Mouse (Mus musculus) ovary, adult 18-20 months (tissue): ENCODE results near the gene Mrpl53.
A peak's percentile ranks its signal among the peaks of the same experiment; 100 is the strongest.

Experiments used
- DNase-seq: peaks from one replicate; pipeline ENCODE4 v3.0.0; 2022; ENCODE audit warnings: low spot score, mixed read lengths

Mrpl53 gene

GRCm38 (mm10) chr6:83092416-83093127 lies 16.3 kb upstream of the Mrpl53 start:
- no peak for DNase-seq

- no peak for DNase-seq
Observed at GRCm38 (mm10) chr6:83095968-83096367, 12.9 kb upstream of the Mrpl53 start.

- DNase-seq: peak; percentile 68
Observed at GRCm38 (mm10) chr6:83098411-83098810, 10.4 kb upstream of the Mrpl53 start.

GRCm38 (mm10) chr6:83101316-83101687 lies 7.5 kb upstream of the Mrpl53 start, which contains the start of the genes Ccdc142 and Gm42688:
Ccdc142 (plus strand) TSS chr6:83101601.
Gm42688 (plus strand) TSS chr6:83101617.
- DNase-seq: peak; percentile 87

GRCm38 (mm10) chr6:83101688-83102556 lies 6.9 kb upstream of the Mrpl53 start:
- DNase-seq: no peak

GRCm38 (mm10) chr6:83103130-83103650 lies 5.7 kb upstream of the Mrpl53 start:
- DNase-seq: no peak

GRCm38 (mm10) chr6:83104158-83104557 lies 4.7 kb upstream of the Mrpl53 start:
- DNase-seq: no peak

- no peak for DNase-seq
Observed at GRCm38 (mm10) chr6:83107566-83108400, 1.1 kb upstream of the Mrpl53 start.

- DNase-seq: no peak
Observed at GRCm38 (mm10) chr6:83111510-83112136, 2.8 kb downstream of the Mrpl53 start.

GRCm38 (mm10) chr6:83115011-83115671 lies 6.3 kb downstream of the Mrpl53 start, which contains the start of gene Mogs:
Mogs (plus strand) TSS chr6:83115496.
- peak; percentile 88 for DNase-seq

GRCm38 (mm10) chr6:83115682-83116372 lies 7.0 kb downstream of the Mrpl53 start:
- DNase-seq: no peak

- DNase-seq: no peak
Observed at GRCm38 (mm10) chr6:83116373-83117164, 7.7 kb downstream of the Mrpl53 start.

GRCm38 (mm10) chr6:83117165-83117438 lies 8.3 kb downstream of the Mrpl53 start:
- no peak for DNase-seq

GRCm38 (mm10) chr6:83117616-83118015 lies 8.8 kb downstream of the Mrpl53 start:
- DNase-seq: no peak

- no peak for DNase-seq
Observed at GRCm38 (mm10) chr6:83118369-83118768, 9.5 kb downstream of the Mrpl53 start.

GRCm38 (mm10) chr6:83118825-83119733 lies 10.2 kb downstream of the Mrpl53 start:
- no peak for DNase-seq

- DNase-seq: no peak
Observed at GRCm38 (mm10) chr6:83119734-83120051, 10.9 kb downstream of the Mrpl53 start.

GRCm38 (mm10) chr6:83120930-83121862 lies 12.4 kb downstream of the Mrpl53 start, which contains the start of gene Wbp1:
Wbp1 (minus strand) TSS chr6:83121559.
- peak; percentile 98 for DNase-seq
